Mouse (Mus musculus) liver, embryonic 14.5 days (tissue): ENCODE results near the gene Brinp2. TPM values are rescaled to one million over a fixed set of nuclear protein-coding genes. Genes with fewer than 3 reads are reported as not detected.

ENCODE experiments used
- ATAC-seq: fragments of 200-750 bp; cut with Nextera tagmentation; 2 replicates; pipeline ENCODE4 v1.8.0; 2017; ENCODE audit warnings: moderate number of reproducible peaks, mild to moderate bottlenecking, moderate library complexity; ENCODE audit not compliant: insufficient read depth
- DNase-seq, 3 experiments: peaks; one replicate each; pipeline ENCODE4 v3.0.0-alpha.2; 2012 to 2013; ENCODE audit warnings: low read depth in 3 of 3, low spot score in 3 of 3
- H3K27ac ChIP-seq: fragments of 300-500 bp; sonication (generic); 2 replicates; pipeline ENCODE4 v1.5.1; 2014; ENCODE audit warnings: moderate library complexity, mild to moderate bottlenecking, control low read depth, inconsistent platforms
- H3K27me3 ChIP-seq: fragments of 300-500 bp; sonication (generic); 2 replicates; pipeline ENCODE4 v1.6.1; 2014; ENCODE audit warnings: mild to moderate bottlenecking, low read length, moderate library complexity; ENCODE audit not compliant: control insufficient read depth, insufficient read depth
- H3K36me3 ChIP-seq: fragments of 300-500 bp; sonication (generic); replicated peaks from 2 replicates; pipeline ENCODE4 v1.6.1; 2014; ENCODE audit warnings: low read depth; ENCODE audit not compliant: control insufficient read depth, insufficient read depth
- H3K4me1 ChIP-seq, 2 experiments: fragments of 200-500 bp in 1 of 2; fragments of 300-500 bp in 1 of 2; sonication (generic) in 1 of 2; replicated peaks; 2 replicates each; pipeline ENCODE4 v1.6.1; 2012 to 2014; ENCODE audit warnings: antibody characterized with exemption in 1 of 2, inconsistent platforms in 1 of 2, low read length in 1 of 2; ENCODE audit not compliant: control insufficient read depth in 2 of 2, insufficient read depth in 2 of 2
- H3K4me2 ChIP-seq: fragments of 300-500 bp; sonication (generic); 2 replicates; pipeline ENCODE4 v1.6.1; 2014; ENCODE audit warnings: low read depth, mild to moderate bottlenecking, control low read depth, moderate library complexity
- H3K4me3 ChIP-seq, 2 experiments: fragments of 200-500 bp in 1 of 2; fragments of 300-500 bp in 1 of 2; sonication (generic) in 1 of 2; 2 replicates each; pipeline ENCODE4 v1.5.1; 2012 to 2014; ENCODE audit warnings: low read depth in 2 of 2, low read length in 2 of 2, mild to moderate bottlenecking in 2 of 2, control low read depth in 1 of 2, inconsistent platforms in 1 of 2, moderate library complexity in 1 of 2; ENCODE audit not compliant: insufficient read depth in 1 of 2
- H3K9ac ChIP-seq: fragments of 300-500 bp; sonication (generic); replicated peaks from 2 replicates; pipeline ENCODE4 v1.6.1; 2014; ENCODE audit warnings: mild to moderate bottlenecking, control low read depth, moderate library complexity
- H3K9me3 ChIP-seq: fragments of 300-500 bp; sonication (generic); 2 replicates; pipeline ENCODE4 v1.6.1; 2016; ENCODE audit warnings: low read length, mixed read lengths; ENCODE audit not compliant: control insufficient read depth
- CTCF ChIP-seq: IDR thresholded peaks from 2 replicates; pipeline ENCODE4 v1.5.1; 2016; ENCODE audit warnings: antibody characterized with exemption, low read depth, control low read depth
- EP300 ChIP-seq: IDR thresholded peaks from 2 replicates; pipeline ENCODE4 v1.6.1; 2016; ENCODE audit warnings: antibody characterized with exemption, low read depth
- WGBS: fragments of 180-500 bp; shearing (Covaris S2); extraction: QIAGEN DNeasy Blood & Tissue Kit; methylation state at CpG from one replicate; pipeline ENCODE4 v1.1.7; 2014; ENCODE audit not compliant: insufficient replicate concordance; 5-methylcytosine and 5-hydroxymethylcytosine counted together
- polyA plus RNA-seq, 2 experiments: library from polyadenylated mRNA; depleted of rRNA in 1 of 2; stranded (reverse) in 1 of 2; unstranded in 1 of 2; fragments of >200 nt; fragmentation: Nextera tagmentation in 1 of 2; extraction: Ambion mirVana in 1 of 2; gene quantifications; 2 replicates each; pipeline versions ENCODE4 v1.2.1 to v1.2.3; 2012 to 2014

Gene Brinp2
- polyA plus RNA-seq, 2 experiments = not detected

DNA sequence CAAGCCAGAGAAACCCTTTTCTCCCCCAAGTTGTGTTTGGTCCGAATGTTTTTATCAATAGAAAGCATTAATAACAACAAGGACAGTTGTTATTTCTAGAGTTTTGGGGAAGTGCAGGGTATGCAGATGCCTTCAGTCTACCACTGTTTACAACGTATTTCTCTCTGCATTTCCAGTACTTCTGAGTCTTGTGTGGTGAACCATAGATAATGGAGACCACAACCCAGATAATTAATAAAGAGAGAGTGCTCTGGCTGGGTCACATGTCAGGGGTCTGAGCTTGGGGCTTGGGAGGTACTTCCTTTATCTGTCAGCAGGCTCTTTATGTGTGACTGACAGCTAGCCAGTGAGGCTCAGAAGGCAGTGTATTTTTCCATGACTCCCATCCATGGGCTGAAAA is 137.8 kb downstream of the Brinp2 start:
- no peak overlapping the region for H3K4me3 ChIP-seq
- no peak overlapping the region for H3K4me2 ChIP-seq
- no peaks in the 10 kb centered on the region for H3K4me1 ChIP-seq
- no peaks in the 10 kb centered on the region for H3K9me3 ChIP-seq
- WGBS = 8% methylated on average over 2 of the region's 2 CpGs
- TF ChIP-seq EP300 (no peak), CTCF (no peak)
- no peaks in the 10 kb centered on the region for H3K27me3 ChIP-seq
- ATAC-seq (no peak; the same call in 1 of the 2 replicates), DNase-seq (no peak)
- H3K36me3 ChIP-seq = no peaks in the 10 kb centered on the region
- H3K27ac ChIP-seq = no peak overlapping the region
- H3K9ac ChIP-seq = no peak overlapping the region

DNA sequence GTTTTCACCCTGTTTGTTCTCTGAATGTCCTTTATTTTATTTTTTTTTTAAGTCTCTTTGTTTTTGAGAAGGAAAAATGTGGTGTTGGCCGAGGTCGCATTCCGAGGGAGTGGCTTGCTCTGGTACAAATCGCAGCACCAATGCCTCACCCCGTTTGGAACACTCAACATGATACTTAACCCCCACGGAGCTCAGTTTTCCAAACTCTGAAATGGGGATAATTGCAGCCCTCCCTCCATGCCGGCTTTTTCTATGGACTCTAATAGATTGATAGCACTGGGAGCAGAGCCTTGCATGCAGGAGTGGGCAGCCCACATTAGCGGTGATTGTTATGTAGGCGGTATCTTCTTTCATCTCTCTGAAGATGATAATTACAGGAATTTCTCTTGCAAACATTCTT is 140.5 kb downstream of the Brinp2 start:
- H3K27ac ChIP-seq = no peak overlapping the region
- no peaks in the 10 kb centered on the region for H3K27me3 ChIP-seq
- H3K9me3 ChIP-seq = no peaks in the 10 kb centered on the region
- H3K4me2 ChIP-seq = no peak overlapping the region
- no peaks in the 10 kb centered on the region for H3K4me1 ChIP-seq
- H3K4me3 ChIP-seq = no peak overlapping the region
- 61% methylated on average over 9 of the region's 9 CpGs for WGBS
- TF ChIP-seq CTCF = no peak
- no peak for TF ChIP-seq EP300
- no peaks in the 10 kb centered on the region for H3K36me3 ChIP-seq
- no peak overlapping the region for H3K9ac ChIP-seq
- DNase-seq = no peak
- ATAC-seq = no peak

GRCm38 (mm10) chr1:158214743-158215142 is 141.4 kb downstream of the Brinp2 start:
- Histone ChIP-seq H3K4me3 (no peak overlapping the region), H3K27me3 (no peaks in the 10 kb centered on the region), H3K9ac (no peak overlapping the region), H3K27ac (no peak overlapping the region), H3K9me3 (no peaks in the 10 kb centered on the region), H3K4me2 (no peak overlapping the region), H3K4me1 (no peaks in the 10 kb centered on the region), H3K36me3 (no peaks in the 10 kb centered on the region)
- ATAC-seq (no peak), DNase-seq (no peak)
- WGBS = 30% methylated on average over 5 of the region's 5 CpGs
- TF ChIP-seq EP300 (no peak), CTCF (no peak)

GRCm38 (mm10) chr1:158213736-158214135 is 142.4 kb downstream of the Brinp2 start:
- Histone ChIP-seq H3K4me1 (no peaks in the 10 kb centered on the region), H3K4me2 (no peak overlapping the region), H3K36me3 (no peaks in the 10 kb centered on the region), H3K4me3 (no peak overlapping the region), H3K27ac (no peak overlapping the region), H3K27me3 (no peaks in the 10 kb centered on the region), H3K9me3 (no peaks in the 10 kb centered on the region), H3K9ac (no peak overlapping the region)
- 61% methylated on average over 4 of the region's 4 CpGs for WGBS
- ATAC-seq = no peak
- no peak for TF ChIP-seq CTCF
- no peak for TF ChIP-seq EP300
- DNase-seq = no peak

- ATAC-seq (no peak), DNase-seq (no peak)
- H3K4me3 ChIP-seq = no peak overlapping the region
- no peak for TF ChIP-seq CTCF
- TF ChIP-seq EP300 = no peak
- H3K4me2 ChIP-seq = no peak overlapping the region
- H3K36me3 ChIP-seq = no peaks in the 10 kb centered on the region
- no peaks in the 10 kb centered on the region for H3K9me3 ChIP-seq
- H3K27ac ChIP-seq = no peak overlapping the region
- no peaks in the 10 kb centered on the region for H3K4me1 ChIP-seq
- no peak overlapping the region for H3K9ac ChIP-seq
- no peaks in the 10 kb centered on the region for H3K27me3 ChIP-seq
- WGBS = 24% methylated on average over 2 of the region's 2 CpGs
Measured at GRCm38 (mm10) chr1:158207620-158208019, 148.5 kb downstream of the Brinp2 start.
